Mouse (Mus musculus): ENCODE measurements around the gene Stn1. TPM values are rescaled to one million over a fixed set of nuclear protein-coding genes. Genes with fewer than 3 reads are reported as not detected.

Stn1 gene
- polyA plus RNA-seq, 1 experiment from 2014 or later: 52.7 TPM

GRCm38 (mm10) chr19:47537879-47538278, 572 bp upstream of the Stn1 start:
- H3K27ac ChIP-seq: peak overlapping the region; percentile 91
- peaks cover 3% of the 10 kb centered on the region; the same call in 1 of the 2 replicates for H3K36me3 ChIP-seq
- 58% methylated on average over 6 of the region's 6 CpGs for WGBS
- H3K4me3 ChIP-seq (replicated peaks): peak overlapping the region; percentile 56; the same call in 1 of the 2 replicates
- peak overlapping the region; percentile 62 for H3K4me2 ChIP-seq
- no peaks in the 10 kb centered on the region for H3K9me3 ChIP-seq
- ATAC-seq (ENCODE audit: insufficient read depth, low FRiP score, low read depth): no peak
- peaks cover 22% of the 10 kb centered on the region for H3K4me1 ChIP-seq
- no peak overlapping the region for H3K9ac ChIP-seq
- no peaks in the 10 kb centered on the region for H3K27me3 ChIP-seq (replicated peaks)

- WGBS: 3% methylated on average over 39 of the region's 39 CpGs
- H3K4me3 ChIP-seq (replicated peaks): peak overlapping the region; percentile 56
- ATAC-seq (ENCODE audit: insufficient read depth, low FRiP score, low read depth): peak; percentile 96
These were observed 597 bp downstream of the Stn1 start for GRCm38 (mm10) chr19:47536521-47537299.

DNA sequence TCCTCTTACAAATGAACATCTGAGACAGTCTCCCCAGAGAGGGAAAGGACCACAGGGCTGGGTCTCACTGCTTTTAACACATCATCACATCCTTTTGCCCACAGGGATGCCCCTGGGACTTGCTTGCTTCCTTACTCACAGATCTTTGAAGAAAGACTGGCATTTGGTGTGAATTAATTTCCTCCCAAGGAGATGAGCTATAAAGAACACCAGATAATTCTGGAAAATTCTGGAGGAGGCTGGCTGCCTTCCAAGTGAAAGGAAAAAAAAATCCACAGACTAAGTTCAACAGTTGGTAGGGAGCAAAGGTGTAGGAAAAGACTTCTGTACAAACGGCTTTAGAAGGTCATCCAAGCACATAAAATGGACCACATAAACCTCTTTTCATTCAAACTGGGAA, 3.2 kb downstream of the Stn1 start:
- Histone ChIP-seq H3K4me3 (replicated peaks) (no peak overlapping the region), H3K9me3 (no peaks in the 10 kb centered on the region), H3K9ac (no peak overlapping the region), H3K27ac (no peak overlapping the region), H3K4me2 (no peak overlapping the region), H3K4me1 (peaks cover 22% of the 10 kb centered on the region), H3K36me3 (peaks cover 14% of the 10 kb centered on the region; the same call in 1 of the 2 replicates), H3K27me3 (replicated peaks) (no peaks in the 10 kb centered on the region)
- no peak for ATAC-seq (ENCODE audit: insufficient read depth, low FRiP score, low read depth)
- 56% methylated on average over 1 of the region's 1 CpGs for WGBS

More at GRCm38 (mm10) chr19:47536521-47537299, 597 bp downstream of the Stn1 start:
- peak overlapping the region; percentile 91 for H3K27ac ChIP-seq
- peak overlapping the region; percentile 52; the same call in 1 of the 2 replicates for H3K9ac ChIP-seq
- peaks cover 22% of the 10 kb centered on the region for H3K4me1 ChIP-seq
- no peaks in the 10 kb centered on the region for H3K9me3 ChIP-seq
- H3K4me2 ChIP-seq: peak overlapping the region; percentile 62
- H3K36me3 ChIP-seq: peaks cover 9% of the 10 kb centered on the region; the same call in 1 of the 2 replicates
- H3K27me3 ChIP-seq (replicated peaks): no peaks in the 10 kb centered on the region

- H3K4me1 ChIP-seq: peaks cover 14% of the 10 kb centered on the region
- WGBS: 90% methylated on average over 3 of the region's 3 CpGs
- no peaks in the 10 kb centered on the region for H3K27me3 ChIP-seq (replicated peaks)
- no peak overlapping the region for H3K4me3 ChIP-seq (replicated peaks)
- ATAC-seq (ENCODE audit: insufficient read depth, low FRiP score, low read depth): no peak
- no peak overlapping the region for H3K9ac ChIP-seq
- peaks cover 17% of the 10 kb centered on the region; the same call in 1 of the 2 replicates for H3K36me3 ChIP-seq
- no peak overlapping the region for H3K27ac ChIP-seq
- no peak overlapping the region for H3K4me2 ChIP-seq
- no peaks in the 10 kb centered on the region for H3K9me3 ChIP-seq
These were observed 4.9 kb downstream of the Stn1 start for GRCm38 (mm10) chr19:47532449-47532848.

DNA sequence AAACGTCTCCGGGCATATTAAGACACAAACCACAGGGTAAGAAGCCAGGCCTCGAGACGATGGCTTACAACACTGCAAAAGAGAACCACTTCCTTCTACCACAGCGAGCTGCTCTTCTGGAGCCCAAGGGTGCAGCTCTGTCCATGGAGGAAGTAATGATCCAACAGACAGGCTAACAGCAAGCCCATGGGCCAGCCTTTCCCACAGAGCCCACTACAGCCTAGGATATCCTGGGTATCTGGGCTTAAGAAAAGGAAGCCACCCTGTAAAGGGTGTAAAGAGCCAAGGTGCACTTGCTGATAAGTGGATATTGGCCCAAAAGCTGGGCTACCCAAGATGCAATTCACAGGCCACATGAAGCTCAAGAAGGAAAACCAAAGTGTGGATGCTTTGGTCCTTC, 6.0 kb downstream of the Stn1 start:
- no peak overlapping the region for H3K4me3 ChIP-seq (replicated peaks)
- 86% methylated on average over 5 of the region's 5 CpGs for WGBS
- no peaks in the 10 kb centered on the region for H3K9me3 ChIP-seq
- no peak overlapping the region for H3K27ac ChIP-seq
- no peaks in the 10 kb centered on the region for H3K27me3 ChIP-seq (replicated peaks)
- no peak overlapping the region for H3K4me2 ChIP-seq
- H3K9ac ChIP-seq: no peak overlapping the region
- peak; percentile 42; the same call in 1 of the 2 replicates for ATAC-seq (ENCODE audit: insufficient read depth, low FRiP score, low read depth)
- H3K36me3 ChIP-seq: peaks cover 18% of the 10 kb centered on the region; the same call in 1 of the 2 replicates
- H3K4me1 ChIP-seq: peaks cover 14% of the 10 kb centered on the region; the same call in 1 of the 2 replicates

DNA sequence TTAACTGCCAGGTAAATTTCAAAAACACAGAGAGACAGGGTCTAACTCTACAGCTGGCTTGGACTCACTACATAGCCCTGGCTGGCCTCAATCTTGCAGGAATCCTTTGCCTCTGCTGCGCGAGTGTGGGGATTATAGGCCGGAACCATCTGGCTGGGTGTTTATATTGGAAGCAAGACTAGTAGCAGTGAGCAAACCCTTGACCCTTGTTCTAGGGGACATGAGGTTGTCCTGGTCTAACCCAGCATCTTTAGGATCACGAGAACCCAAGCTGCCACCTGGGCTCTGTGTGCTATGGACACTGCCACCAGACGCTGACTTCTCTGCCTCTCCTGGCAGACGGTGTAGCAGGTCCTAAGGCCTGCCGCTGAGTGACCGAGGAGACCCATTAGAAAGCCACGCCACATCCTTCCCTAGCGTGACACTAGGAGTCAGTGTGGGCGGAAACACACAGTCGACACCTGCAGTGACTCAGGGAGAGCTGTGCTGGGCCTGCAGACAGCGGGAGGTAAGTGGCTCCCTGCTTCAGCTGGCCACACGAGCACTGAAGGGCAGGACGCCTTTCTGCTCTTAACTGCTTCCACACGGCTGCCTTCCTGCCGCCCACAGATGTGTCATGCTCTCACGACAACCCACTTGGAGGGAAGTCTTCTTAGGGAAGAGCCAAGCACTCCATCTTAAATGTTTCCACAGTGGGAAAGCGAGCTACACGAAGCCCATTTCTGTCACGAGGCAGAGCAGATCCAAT, 10.9 kb downstream of the Stn1 start:
- H3K4me1 ChIP-seq: 0 out of 2 replicates have a peak, but pooled peaks cover 6% of the 10 kb centered on the region
- WGBS: 60% methylated on average over 21 of the region's 21 CpGs
- H3K9ac ChIP-seq: no peak overlapping the region
- H3K4me2 ChIP-seq: no peak overlapping the region
- H3K9me3 ChIP-seq: no peaks in the 10 kb centered on the region
- no peak overlapping the region for H3K27ac ChIP-seq
- H3K36me3 ChIP-seq: peaks cover 31% of the 10 kb centered on the region
- no peak for ATAC-seq (ENCODE audit: insufficient read depth, low FRiP score, low read depth)
- no peaks in the 10 kb centered on the region for H3K27me3 ChIP-seq (replicated peaks)
- no peak overlapping the region for H3K4me3 ChIP-seq (replicated peaks)

DNA sequence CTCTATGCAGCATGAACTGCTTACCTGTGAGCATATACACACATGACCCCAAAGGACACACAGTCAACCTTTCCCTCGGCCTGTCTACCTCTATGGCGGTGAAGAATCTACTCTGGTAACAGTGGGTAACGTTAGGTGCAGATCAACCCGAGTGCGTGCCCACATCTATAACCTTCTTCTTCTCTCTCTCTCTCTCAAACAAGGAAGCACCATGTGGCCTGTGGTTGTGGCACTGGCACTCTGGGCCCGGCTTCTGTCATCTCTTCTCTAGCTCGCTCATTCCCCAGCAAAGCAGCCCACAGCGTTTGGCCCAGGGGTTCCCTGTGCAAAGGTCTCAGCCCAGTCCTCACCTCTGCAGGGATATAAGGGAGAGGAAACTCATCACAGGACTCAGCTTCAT, 12.4 kb downstream of the Stn1 start:
- 0 out of 2 replicates have a peak, but pooled peaks cover 6% of the 10 kb centered on the region for H3K4me1 ChIP-seq
- H3K36me3 ChIP-seq: peaks cover 26% of the 10 kb centered on the region
- WGBS: 94% methylated on average over 8 of the region's 8 CpGs
- no peak overlapping the region for H3K9ac ChIP-seq
- no peak overlapping the region for H3K27ac ChIP-seq
- no peak overlapping the region for H3K4me3 ChIP-seq (replicated peaks)
- no peak for ATAC-seq (ENCODE audit: insufficient read depth, low FRiP score, low read depth)
- H3K27me3 ChIP-seq (replicated peaks): no peaks in the 10 kb centered on the region
- no peaks in the 10 kb centered on the region for H3K9me3 ChIP-seq
- no peak overlapping the region for H3K4me2 ChIP-seq

DNA sequence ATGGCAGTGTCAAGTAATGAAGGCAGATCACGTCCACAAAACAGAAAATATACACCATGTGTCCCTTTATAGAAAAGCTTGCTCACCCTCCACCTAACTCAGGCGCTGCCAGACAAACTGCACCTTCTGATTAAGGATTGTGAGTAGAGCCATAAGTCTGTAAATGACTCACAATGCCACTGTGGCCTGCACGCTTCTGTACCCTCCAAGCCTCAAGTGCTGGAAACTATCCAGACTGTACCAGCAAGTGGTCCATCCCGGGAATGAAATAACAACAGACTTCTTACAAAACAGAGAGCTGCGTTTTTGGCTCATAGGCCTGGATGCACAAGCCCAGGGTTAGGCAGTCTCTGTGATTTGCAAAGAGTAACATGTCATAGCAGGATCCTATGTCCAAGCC, 15.9 kb downstream of the Stn1 start:
- no peak overlapping the region for H3K27ac ChIP-seq
- no peak overlapping the region for H3K9ac ChIP-seq
- H3K4me2 ChIP-seq: no peak overlapping the region
- H3K36me3 ChIP-seq: peaks cover 22% of the 10 kb centered on the region
- H3K9me3 ChIP-seq: no peaks in the 10 kb centered on the region
- ATAC-seq (ENCODE audit: insufficient read depth, low FRiP score, low read depth): no peak
- H3K4me1 ChIP-seq: 0 out of 2 replicates have a peak, but pooled peaks cover 4% of the 10 kb centered on the region
- WGBS: 91% methylated on average over 5 of the region's 5 CpGs
- H3K4me3 ChIP-seq (replicated peaks): no peak overlapping the region
- no peaks in the 10 kb centered on the region for H3K27me3 ChIP-seq (replicated peaks)

- Histone ChIP-seq H3K4me2 (no peak overlapping the region), H3K9me3 (no peaks in the 10 kb centered on the region), H3K4me3 (replicated peaks) (no peak overlapping the region), H3K27ac (no peak overlapping the region), H3K4me1 (no peaks in the 10 kb centered on the region), H3K9ac (no peak overlapping the region), H3K36me3 (peaks cover 20% of the 10 kb centered on the region), H3K27me3 (replicated peaks) (no peaks in the 10 kb centered on the region)
- 80% methylated on average over 8 of the region's 8 CpGs for WGBS
- ATAC-seq (ENCODE audit: insufficient read depth, low FRiP score, low read depth): no peak
These were observed 18.0 kb downstream of the Stn1 start for GRCm38 (mm10) chr19:47519163-47519893.

DNA sequence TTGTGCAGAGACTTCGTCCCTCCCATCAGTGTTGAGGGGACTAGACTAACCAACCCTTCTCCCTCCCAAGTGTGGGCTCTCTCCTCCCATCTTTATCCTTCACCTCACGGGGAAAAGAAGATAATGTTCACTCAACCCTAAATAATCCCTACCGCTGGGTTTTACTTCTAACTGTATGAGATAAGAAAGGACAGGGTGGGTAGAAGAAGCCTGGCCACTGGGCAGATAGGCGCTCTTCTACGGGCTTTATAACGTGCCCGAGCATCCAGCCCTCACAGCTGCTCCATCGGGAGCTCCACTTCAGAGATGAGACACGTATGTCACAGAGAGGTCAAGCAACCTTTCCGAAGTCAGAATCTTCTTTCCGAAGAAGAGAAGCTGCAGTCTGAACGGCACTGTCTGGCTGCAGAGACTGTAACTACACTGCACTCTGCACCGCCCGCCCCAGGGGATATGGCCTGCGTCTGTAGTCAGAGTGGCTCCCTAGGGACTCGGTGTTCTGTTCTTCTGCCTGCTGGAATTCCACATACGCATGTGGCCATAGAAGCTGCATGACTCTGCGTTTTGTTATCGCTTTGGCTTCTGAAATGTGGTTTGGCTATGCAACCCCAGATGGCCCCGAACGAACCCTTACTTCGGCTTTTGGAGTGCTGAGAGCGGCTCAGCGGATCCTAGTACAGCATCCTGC, 18.7 kb downstream of the Stn1 start:
- Histone ChIP-seq H3K27me3 (replicated peaks) (no peaks in the 10 kb centered on the region), H3K4me3 (replicated peaks) (no peak overlapping the region), H3K36me3 (peaks cover 17% of the 10 kb centered on the region), H3K4me2 (no peak overlapping the region), H3K9me3 (no peaks in the 10 kb centered on the region), H3K4me1 (no peaks in the 10 kb centered on the region), H3K27ac (no peak overlapping the region), H3K9ac (no peak overlapping the region)
- no peak; the same call in 1 of the 2 replicates for ATAC-seq (ENCODE audit: insufficient read depth, low FRiP score, low read depth)
- WGBS: 84% methylated on average over 24 of the region's 24 CpGs

- H3K4me1 ChIP-seq: no peaks in the 10 kb centered on the region
- no peaks in the 10 kb centered on the region for H3K9me3 ChIP-seq
- H3K9ac ChIP-seq: no peak overlapping the region
- H3K27ac ChIP-seq: no peak overlapping the region
- H3K36me3 ChIP-seq: peaks cover 11% of the 10 kb centered on the region
- no peaks in the 10 kb centered on the region for H3K27me3 ChIP-seq (replicated peaks)
- no peak for ATAC-seq (ENCODE audit: insufficient read depth, low FRiP score, low read depth)
- no peak overlapping the region for H3K4me3 ChIP-seq (replicated peaks)
- no peak overlapping the region for H3K4me2 ChIP-seq
- 77% methylated on average over 8 of the region's 8 CpGs for WGBS
These were observed 19.7 kb downstream of the Stn1 start for GRCm38 (mm10) chr19:47517570-47517969.
